Mouse (Mus musculus): Measurements from ENCODE around the gene Lrrfip2.

DNA sequence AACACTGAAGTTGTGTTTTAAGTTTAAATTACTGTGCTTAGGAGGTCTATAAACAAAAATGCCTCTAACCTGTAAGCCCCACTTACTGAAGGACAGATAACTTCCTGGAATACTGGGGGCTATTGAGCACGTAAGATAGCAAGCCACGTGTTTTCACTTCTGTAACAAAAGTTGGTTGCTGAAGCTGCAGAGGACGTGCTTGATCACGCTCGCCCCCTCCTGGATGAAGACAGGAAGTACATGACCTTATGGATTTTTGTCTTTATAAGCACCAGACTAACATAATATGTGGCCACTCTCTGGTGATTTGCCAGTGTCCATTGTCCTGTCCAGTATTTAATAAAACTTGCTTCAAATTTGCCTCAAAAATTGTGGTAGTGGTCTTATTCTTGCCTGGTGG, 39.6 kb upstream of the Lrrfip2 start:
- TF ChIP-seq POLR2A (IDR thresholded peaks at IDR 0.05; ENCODE audit: low read depth, low read length), result no peak
- TF ChIP-seq CTCF (IDR thresholded peaks at IDR 0.05; ENCODE audit: extremely low read depth, insufficient read length, insufficient replicate concordance, low read depth, low read length), result peak; percentile 41; the same call in 1 of the 2 replicates
